Mouse (Mus musculus): ENCODE data around the gene Pth1r.

DNA sequence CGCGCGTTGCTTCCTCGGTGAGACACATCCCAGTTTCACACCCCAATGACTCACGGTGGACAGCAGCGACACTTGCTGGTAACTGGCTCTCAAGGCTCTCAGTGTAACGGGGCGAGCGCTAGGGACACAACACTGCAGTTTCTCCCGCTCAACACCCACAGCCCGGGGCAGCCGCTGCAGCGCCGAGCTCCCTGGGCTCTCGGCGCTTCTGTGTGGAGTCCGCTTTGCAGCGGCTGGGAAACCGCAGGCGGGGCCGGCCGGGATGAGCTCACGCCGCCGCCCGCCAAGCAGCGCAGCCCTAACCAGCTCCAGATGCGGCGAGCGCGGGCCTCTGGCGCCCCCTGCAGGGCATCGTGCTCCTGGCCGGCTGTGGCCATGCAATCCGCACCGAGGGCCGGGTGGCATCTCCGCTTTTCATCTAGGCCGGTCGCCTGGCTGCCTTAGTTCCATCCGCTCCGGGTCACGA lies 34.3 kb upstream of the Pth1r start:
- TF ChIP-seq CTCF (IDR thresholded peaks at IDR 0.05) (peak; percentile 88), POLR2A (IDR thresholded peaks at IDR 0.05; ENCODE audit: insufficient read depth, low read depth, low read length) (no peak)

All from heart, adult 2 months (tissue).